Mouse (Mus musculus): ENCODE measurements at regions not wholly inside any gene's neighbourhood (a gene's known extent, or its start where the extent isn't known, plus 50 kb on each side); places are given as distances from the start of the nearest gene placed in this dataset.

DNA sequence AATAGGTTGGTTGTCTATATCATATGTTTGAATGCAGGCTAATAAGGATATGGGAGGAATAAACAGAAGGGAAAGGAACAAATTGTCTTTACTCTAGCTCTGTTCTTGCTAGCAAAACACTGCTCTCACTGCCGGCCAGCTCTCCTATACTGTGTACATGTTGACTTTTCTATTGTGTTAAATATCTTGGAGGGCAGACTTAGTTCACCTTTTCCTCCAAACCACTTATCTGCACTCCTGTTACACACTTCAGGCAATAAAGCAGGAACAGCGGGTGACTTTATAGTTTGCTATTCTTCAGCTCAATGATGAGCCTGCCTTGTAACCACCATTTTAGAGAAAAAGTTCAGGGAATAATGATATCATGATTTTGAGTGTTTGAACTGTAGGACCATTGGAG, 181.0 kb upstream of the Gm6793 start:
- no peak for ATAC-seq (ENCODE audit: low FRiP score, low read depth)
- no peaks in the 10 kb centered on the region for H3K36me3 ChIP-seq
- WGBS = 68% methylated on average over 2 of the region's 2 CpGs
- H3K9ac ChIP-seq (replicated peaks) = no peak overlapping the region
- H3K9me3 ChIP-seq = no peaks in the 10 kb centered on the region
- H3K27ac ChIP-seq (replicated peaks) = no peak overlapping the region
- H3K4me1 ChIP-seq = 0 out of 2 replicates have a peak, but pooled peaks cover 3% of the 10 kb centered on the region
- no peaks in the 10 kb centered on the region for H3K27me3 ChIP-seq
- no peak overlapping the region for H3K4me3 ChIP-seq
- H3K4me2 ChIP-seq (replicated peaks) = no peak overlapping the region

DNA sequence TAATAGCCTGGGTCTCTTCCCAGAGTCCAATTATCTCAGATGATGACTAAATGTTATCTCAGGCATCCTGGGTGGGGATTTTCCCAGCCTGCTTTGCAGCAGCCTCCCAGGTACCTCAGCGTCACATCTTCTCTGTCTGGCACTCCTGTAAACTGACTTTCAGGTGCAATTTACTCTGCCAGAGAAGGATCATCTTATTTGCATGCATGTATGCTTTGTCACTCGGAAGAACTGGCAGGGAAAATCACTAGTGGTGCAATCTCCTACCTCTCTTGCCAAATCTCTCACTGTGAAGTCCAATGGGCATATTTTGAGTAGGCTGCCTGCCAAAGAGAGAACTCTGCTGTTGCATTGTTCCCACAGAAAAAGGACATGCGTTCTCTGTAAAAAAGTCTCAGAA, 177.0 kb upstream of the Gm6793 start:
- Histone ChIP-seq H3K4me3 (no peak overlapping the region), H3K4me2 (replicated peaks) (no peak overlapping the region), H3K4me1 (0 out of 2 replicates have a peak, but pooled peaks cover 3% of the 10 kb centered on the region), H3K27ac (replicated peaks) (no peak overlapping the region), H3K9me3 (no peaks in the 10 kb centered on the region), H3K27me3 (no peaks in the 10 kb centered on the region), H3K36me3 (no peaks in the 10 kb centered on the region), H3K9ac (replicated peaks) (no peak overlapping the region)
- 86% methylated on average over 3 of the region's 3 CpGs for WGBS
- ATAC-seq (ENCODE audit: low FRiP score, low read depth) = no peak

DNA sequence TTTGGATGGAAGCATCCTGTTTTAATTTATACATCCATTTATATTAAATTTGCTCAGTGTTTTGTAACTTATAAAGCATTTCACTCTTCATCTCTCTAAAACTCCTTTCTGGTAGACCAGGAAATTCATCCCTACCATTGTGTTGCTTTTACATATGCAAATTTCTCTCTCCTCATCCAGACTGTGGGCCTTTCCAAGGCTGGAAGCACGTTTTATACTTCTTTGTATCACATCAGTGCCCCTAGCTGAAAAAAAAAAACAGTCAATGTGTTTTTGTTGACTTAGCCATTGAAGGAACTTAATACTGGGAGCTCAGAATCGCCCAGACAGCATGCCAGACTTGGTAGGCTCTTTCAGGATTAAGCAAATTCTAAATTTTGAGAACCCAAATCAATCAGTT, 174.9 kb upstream of the Gm6793 start:
- no peak for ATAC-seq (ENCODE audit: low FRiP score, low read depth)

DNA sequence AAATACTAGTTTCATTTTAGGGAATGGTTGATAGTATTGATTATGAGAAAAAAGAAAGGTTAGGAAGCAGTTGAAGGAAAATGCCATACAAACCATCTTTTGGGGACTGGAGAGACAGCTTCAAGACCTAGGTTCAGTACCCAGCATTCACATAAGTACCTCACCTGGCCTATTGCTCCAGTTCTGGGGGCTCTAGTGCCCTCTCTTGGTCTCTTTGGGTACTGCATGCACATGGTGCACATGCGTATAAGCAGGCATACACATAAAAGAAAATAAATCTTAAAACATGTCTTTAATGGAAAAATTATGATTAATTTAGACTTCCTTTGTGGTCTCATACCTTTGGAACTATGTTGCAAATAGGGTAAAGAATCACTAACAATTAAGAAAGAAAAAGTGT, 155.3 kb upstream of the Gm6793 start:
- H3K9me3 ChIP-seq = peaks cover 8% of the 10 kb centered on the region
- no peak overlapping the region for H3K9ac ChIP-seq (replicated peaks)
- H3K4me1 ChIP-seq = no peaks in the 10 kb centered on the region
- H3K4me3 ChIP-seq = no peak overlapping the region
- no peak overlapping the region for H3K4me2 ChIP-seq (replicated peaks)
- no peak overlapping the region for H3K27ac ChIP-seq (replicated peaks)
- H3K36me3 ChIP-seq = no peaks in the 10 kb centered on the region
- WGBS = 97% methylated on average over 1 of the region's 1 CpGs
- no peaks in the 10 kb centered on the region for H3K27me3 ChIP-seq
- no peak for ATAC-seq (ENCODE audit: low FRiP score, low read depth)

More for the DNA sequence above, 174.9 kb upstream of the Gm6793 start:
- H3K27me3 ChIP-seq = no peaks in the 10 kb centered on the region
- H3K27ac ChIP-seq (replicated peaks) = no peak overlapping the region
- 17% methylated on average over 2 of the region's 2 CpGs for WGBS
- no peaks in the 10 kb centered on the region for H3K9me3 ChIP-seq
- H3K4me1 ChIP-seq = no peaks in the 10 kb centered on the region
- H3K4me2 ChIP-seq (replicated peaks) = no peak overlapping the region
- H3K4me3 ChIP-seq = no peak overlapping the region
- H3K36me3 ChIP-seq = no peaks in the 10 kb centered on the region
- no peak overlapping the region for H3K9ac ChIP-seq (replicated peaks)

DNA sequence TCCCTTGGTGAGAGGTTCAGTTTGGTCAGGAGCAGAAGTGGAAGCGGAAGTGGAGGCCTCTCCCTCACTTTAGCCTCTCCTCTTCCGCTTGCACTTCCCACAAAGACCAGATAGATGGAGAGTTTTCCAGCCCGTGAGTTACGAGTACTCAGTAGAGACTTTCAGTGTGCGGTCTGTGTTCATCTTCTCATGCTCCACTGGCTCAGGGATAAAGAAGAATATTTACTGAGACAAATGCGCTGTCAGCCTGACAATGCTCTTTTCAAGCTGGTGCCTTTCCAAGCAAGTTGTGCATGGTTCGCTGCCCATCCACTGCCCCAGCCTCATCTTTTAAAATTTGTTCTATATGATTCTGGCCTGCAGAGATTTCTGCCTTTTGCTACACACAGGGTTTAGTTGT, 141.8 kb upstream of the Gm6793 start:
- Histone ChIP-seq H3K4me3 (no peak overlapping the region), H3K4me2 (replicated peaks) (no peak overlapping the region), H3K9me3 (no peaks in the 10 kb centered on the region), H3K27me3 (no peaks in the 10 kb centered on the region), H3K4me1 (peaks cover 7% of the 10 kb centered on the region), H3K9ac (replicated peaks) (no peak overlapping the region), H3K36me3 (no peaks in the 10 kb centered on the region), H3K27ac (replicated peaks) (no peak overlapping the region)
- no peak for ATAC-seq (ENCODE audit: low FRiP score, low read depth)
- WGBS = 35% methylated on average over 7 of the region's 7 CpGs

DNA sequence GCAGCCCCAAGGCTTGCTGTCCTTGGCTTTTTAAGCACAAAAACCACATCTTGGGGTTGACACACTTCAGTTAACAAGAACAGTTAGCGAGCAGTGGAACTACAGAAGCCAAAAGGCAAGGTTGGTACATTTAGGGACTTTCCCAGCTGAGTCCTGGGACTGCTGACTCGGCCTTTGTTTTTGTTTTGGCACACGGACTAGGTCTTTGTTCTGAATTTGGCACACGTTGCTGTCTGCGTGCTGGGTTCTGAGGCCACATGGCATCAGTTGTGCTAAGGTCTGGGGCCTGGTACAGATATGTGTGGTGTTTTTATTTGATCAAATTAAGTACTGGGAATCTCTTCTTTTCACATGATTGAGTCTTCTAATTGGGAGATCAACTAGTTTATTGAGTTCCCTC, 124.1 kb upstream of the Gm6793 start:
- H3K9me3 ChIP-seq = no peaks in the 10 kb centered on the region
- no peak overlapping the region for H3K4me2 ChIP-seq (replicated peaks)
- ATAC-seq (ENCODE audit: low FRiP score, low read depth) = no peak
- H3K4me1 ChIP-seq = peaks cover 4% of the 10 kb centered on the region; the same call in 1 of the 2 replicates
- H3K27me3 ChIP-seq = no peaks in the 10 kb centered on the region
- no peak overlapping the region for H3K27ac ChIP-seq (replicated peaks)
- 66% methylated on average over 5 of the region's 5 CpGs for WGBS
- no peaks in the 10 kb centered on the region for H3K36me3 ChIP-seq
- H3K4me3 ChIP-seq = no peak overlapping the region
- H3K9ac ChIP-seq (replicated peaks) = no peak overlapping the region

DNA sequence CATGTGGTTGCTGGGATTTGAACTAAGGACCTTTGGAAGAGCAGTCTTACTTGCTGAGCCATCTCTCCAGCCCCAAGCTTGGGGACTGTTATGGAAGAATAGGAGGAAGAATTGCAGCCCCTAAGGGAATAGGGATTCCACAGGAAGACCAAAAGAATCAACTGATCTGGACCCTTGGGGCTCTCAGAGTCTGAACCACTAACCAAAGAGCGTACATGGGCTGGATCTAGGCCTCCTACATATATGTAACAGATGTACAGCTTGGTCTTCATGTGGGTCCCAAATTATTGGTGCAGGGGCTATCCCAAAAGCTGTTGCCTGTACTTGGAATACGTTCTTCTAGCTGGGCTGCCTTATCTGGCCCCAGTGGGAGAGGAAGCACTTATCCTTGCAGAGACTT, 115.4 kb upstream of the Gm6793 start:
- Histone ChIP-seq H3K4me2 (replicated peaks) (no peak overlapping the region), H3K4me1 (no peaks in the 10 kb centered on the region), H3K9me3 (no peaks in the 10 kb centered on the region), H3K36me3 (no peaks in the 10 kb centered on the region), H3K27me3 (no peaks in the 10 kb centered on the region), H3K4me3 (no peak overlapping the region), H3K9ac (replicated peaks) (no peak overlapping the region), H3K27ac (replicated peaks) (no peak overlapping the region)
- no peak for ATAC-seq (ENCODE audit: low FRiP score, low read depth)
- WGBS = 72% methylated on average over 2 of the region's 2 CpGs

DNA sequence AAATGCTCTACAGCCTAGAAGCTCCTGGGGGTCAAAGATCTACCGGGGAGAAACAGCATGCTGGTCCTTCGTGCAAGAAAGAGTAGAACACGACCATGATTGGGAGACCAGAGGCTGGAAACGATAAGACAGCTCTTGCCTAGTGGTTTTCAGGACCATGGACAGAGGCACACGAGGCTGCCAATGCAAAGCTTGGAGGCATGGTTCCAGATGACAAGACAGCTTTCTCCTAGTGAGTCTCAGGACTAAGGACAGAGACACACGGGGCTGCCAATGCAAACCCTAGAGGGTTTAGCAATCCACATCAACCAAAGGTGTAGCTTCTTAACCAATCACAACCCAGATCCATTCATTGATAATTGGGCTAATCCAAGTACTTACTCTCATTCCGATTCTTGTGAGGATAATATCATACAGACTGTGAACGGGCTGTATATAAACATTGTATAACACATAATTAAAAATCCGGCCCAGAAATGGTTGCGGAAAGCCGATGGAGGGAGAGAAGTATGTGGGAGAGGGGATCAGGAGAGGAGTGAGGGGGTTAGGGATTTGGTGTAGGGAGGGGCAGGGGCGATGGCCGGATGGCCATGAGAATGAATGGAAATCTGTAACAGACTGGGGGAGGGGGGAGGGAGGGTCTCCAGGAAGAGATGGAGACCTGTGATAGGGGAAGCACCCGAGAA, 114.1 kb upstream of the Gm6793 start:
- H3K4me2 ChIP-seq (replicated peaks) = no peak overlapping the region
- H3K9me3 ChIP-seq = no peaks in the 10 kb centered on the region
- 51% methylated on average over 14 of the region's 14 CpGs for WGBS
- H3K36me3 ChIP-seq = no peaks in the 10 kb centered on the region
- no peak overlapping the region for H3K4me3 ChIP-seq
- no peak overlapping the region for H3K9ac ChIP-seq (replicated peaks)
- ATAC-seq (ENCODE audit: low FRiP score, low read depth) = no peak
- H3K4me1 ChIP-seq = no peaks in the 10 kb centered on the region
- no peaks in the 10 kb centered on the region for H3K27me3 ChIP-seq
- no peak overlapping the region for H3K27ac ChIP-seq (replicated peaks)

DNA sequence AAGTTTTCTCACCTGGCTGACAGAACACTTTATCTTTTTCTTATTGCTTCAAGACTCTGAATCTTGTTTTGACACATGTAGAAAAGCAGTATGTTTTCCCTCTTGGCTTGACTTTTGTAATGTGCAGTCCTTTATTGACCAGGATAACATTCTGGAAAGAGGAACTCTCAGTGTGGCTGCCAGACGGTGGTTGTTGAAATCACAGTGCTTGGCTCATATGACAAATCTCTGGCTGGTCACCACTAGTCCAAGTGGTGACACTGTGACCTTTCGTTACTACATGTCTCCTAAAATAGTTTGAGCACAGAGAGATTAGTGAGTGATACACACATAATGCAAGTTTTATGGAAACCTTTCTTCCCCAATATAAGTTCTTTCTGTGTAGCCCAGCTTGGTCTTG, 97.1 kb upstream of the Gm6793 start:
- WGBS = 84% methylated on average over 2 of the region's 2 CpGs
- no peak for ATAC-seq (ENCODE audit: low FRiP score, low read depth)

DNA sequence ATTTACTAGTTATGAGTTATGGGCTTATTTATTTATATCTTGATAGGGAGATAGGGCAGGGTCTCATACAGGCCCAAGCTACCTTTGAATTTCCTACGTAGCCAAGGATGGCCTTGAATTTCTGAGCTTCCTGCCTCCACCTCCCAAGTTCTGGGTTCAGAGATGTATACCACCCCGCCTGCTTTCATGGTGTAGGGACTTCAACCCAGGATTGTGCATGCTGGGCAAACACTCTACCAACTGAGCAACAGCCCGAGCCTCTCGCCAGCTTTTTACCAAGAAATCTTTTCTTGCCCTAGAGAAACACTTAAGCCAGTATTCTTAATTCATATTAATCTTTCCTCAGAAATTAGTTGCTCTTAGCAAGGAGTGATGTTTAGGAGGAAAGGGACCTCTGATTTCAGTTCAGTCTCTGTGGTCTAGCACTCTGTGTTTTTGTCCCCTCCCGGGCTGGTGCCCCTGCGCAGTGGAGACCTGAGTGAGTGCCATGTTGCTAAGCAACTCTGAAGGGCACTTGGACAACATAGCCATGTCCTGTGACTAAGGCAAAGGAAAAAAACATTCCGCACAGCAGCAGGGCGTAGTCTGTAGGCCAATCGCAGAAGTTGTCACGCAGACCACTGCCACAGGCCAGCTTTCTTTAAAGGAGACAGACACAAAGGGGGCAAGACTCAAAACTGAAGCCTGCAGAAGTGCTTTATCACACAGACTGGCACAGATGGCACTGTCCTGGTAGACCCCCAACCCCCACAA, 83.2 kb upstream of the Gm6793 start:
- Histone ChIP-seq H3K4me3 (no peak overlapping the region), H3K27me3 (no peaks in the 10 kb centered on the region), H3K36me3 (no peaks in the 10 kb centered on the region), H3K9me3 (no peaks in the 10 kb centered on the region), H3K27ac (replicated peaks) (0 out of 2 replicates have a peak overlapping the region, but pooled peaks have one; percentile 15), H3K4me1 (peaks cover 10% of the 10 kb centered on the region), H3K9ac (replicated peaks) (no peak overlapping the region), H3K4me2 (replicated peaks) (no peak overlapping the region)
- 65% methylated on average over 10 of the region's 10 CpGs for WGBS
- ATAC-seq (ENCODE audit: low FRiP score, low read depth) = peak; percentile 86

More for the DNA sequence above, 97.1 kb upstream of the Gm6793 start:
- no peak overlapping the region for H3K4me3 ChIP-seq
- no peak overlapping the region for H3K9ac ChIP-seq (replicated peaks)
- H3K27me3 ChIP-seq = no peaks in the 10 kb centered on the region
- H3K27ac ChIP-seq (replicated peaks) = no peak overlapping the region
- no peaks in the 10 kb centered on the region for H3K36me3 ChIP-seq
- H3K4me2 ChIP-seq (replicated peaks) = no peak overlapping the region
- H3K9me3 ChIP-seq = no peaks in the 10 kb centered on the region
- no peaks in the 10 kb centered on the region for H3K4me1 ChIP-seq

DNA sequence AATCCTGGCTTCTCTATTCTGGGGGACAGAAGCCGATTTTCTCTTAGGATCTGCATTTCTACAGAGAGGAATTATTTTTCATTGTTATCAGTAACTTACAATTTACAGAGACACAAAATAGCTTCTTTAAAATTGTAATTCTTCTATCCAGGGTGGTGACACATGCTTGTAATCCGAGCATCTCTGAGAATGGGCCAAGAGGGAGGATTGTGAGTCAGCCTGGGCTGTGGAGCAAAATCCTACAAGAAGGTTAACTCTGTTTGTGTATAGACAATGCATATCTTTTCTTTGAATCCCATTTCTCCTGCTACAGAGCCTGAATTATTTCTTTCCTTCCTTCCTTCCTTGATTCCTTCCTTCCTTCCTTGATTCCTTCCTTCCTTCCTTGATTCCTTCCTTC, 80.0 kb upstream of the Gm6793 start:
- H3K36me3 ChIP-seq = no peaks in the 10 kb centered on the region
- H3K4me1 ChIP-seq = peaks cover 18% of the 10 kb centered on the region
- 78% methylated on average over 2 of the region's 2 CpGs for WGBS
- no peak for ATAC-seq (ENCODE audit: low FRiP score, low read depth)
- no peaks in the 10 kb centered on the region for H3K27me3 ChIP-seq
- no peak overlapping the region for H3K4me2 ChIP-seq (replicated peaks)
- no peak overlapping the region for H3K4me3 ChIP-seq
- no peak overlapping the region for H3K9ac ChIP-seq (replicated peaks)
- H3K9me3 ChIP-seq = no peaks in the 10 kb centered on the region
- H3K27ac ChIP-seq (replicated peaks) = no peak overlapping the region

DNA sequence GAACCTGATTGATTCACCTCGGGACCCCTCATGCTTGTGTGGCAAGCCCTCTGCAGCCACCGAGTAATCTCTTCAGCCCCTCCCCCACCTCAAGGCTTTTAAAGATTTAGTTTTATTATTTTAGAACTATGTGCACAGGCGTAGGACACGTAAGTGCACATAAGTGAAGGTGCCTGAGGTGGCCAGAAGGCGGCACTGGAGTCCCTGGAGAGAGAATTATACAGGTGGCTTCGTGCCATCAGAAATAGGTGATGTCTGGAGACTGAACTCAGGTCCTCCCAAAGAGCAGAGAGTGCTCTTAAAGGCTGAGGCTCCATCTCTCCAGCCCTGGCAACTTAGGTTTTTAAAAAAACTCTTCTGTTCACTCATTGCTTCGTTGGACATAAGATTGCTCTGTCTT, 78.7 kb upstream of the Gm6793 start:
- Histone ChIP-seq H3K9ac (replicated peaks) (no peak overlapping the region), H3K27me3 (no peaks in the 10 kb centered on the region), H3K4me2 (replicated peaks) (no peak overlapping the region), H3K4me1 (peaks cover 16% of the 10 kb centered on the region), H3K9me3 (no peaks in the 10 kb centered on the region), H3K36me3 (no peaks in the 10 kb centered on the region), H3K4me3 (no peak overlapping the region), H3K27ac (replicated peaks) (no peak overlapping the region)
- ATAC-seq (ENCODE audit: low FRiP score, low read depth) = no peak
- WGBS = 55% methylated on average over 7 of the region's 7 CpGs

All from midbrain, embryonic 12.5 days (tissue).